Mouse (Mus musculus) brain, embryonic 14.5 days (tissue): ENCODE data around the gene Dab2ip. TPM values are rescaled to one million over a fixed set of nuclear protein-coding genes. Genes with fewer than 3 reads are reported as not detected.
A peak's percentile ranks its signal among the peaks of the same experiment; 100 is the strongest.

Experiments
- DNase-seq: peaks from one replicate; pipeline ENCODE4 v3.0.0-alpha.2; 2011; ENCODE audit warnings: low read depth
- CTCF ChIP-seq: fragments of 200-500 bp; IDR thresholded peaks from 2 replicates; pipeline ENCODE4 v1.5.1; 2012; ENCODE audit warnings: inconsistent platforms, mild to moderate bottlenecking, moderate library complexity, borderline replicate concordance; ENCODE audit not compliant: insufficient read depth, insufficient read length; ENCODE audit errors: extremely low read depth
- POLR2A ChIP-seq: fragments of 200-500 bp; IDR thresholded peaks from 2 replicates; pipeline ENCODE4 v1.6.1; 2012; ENCODE audit warnings: mild to moderate bottlenecking, inconsistent platforms, borderline replicate concordance; ENCODE audit not compliant: poor library complexity, insufficient read depth, insufficient read length, severe bottlenecking; ENCODE audit errors: extremely low read depth
- polyA plus RNA-seq: library from polyadenylated mRNA; depleted of rRNA; stranded (reverse); fragments of >200 nt; gene quantifications from 2 replicates; pipeline ENCODE4 v1.2.3, GENCODE M21; 2012

The Dab2ip gene
- polyA plus RNA-seq, 1 experiment = 126 TPM

GRCm38 (mm10) chr2:35609317-35609716, 51.3 kb downstream of the Dab2ip start:
- DNase-seq = no peak
- TF ChIP-seq CTCF (peak; percentile 41; the same call in 1 of the 2 replicates), POLR2A (no peak)

- TF ChIP-seq CTCF (no peak), POLR2A (no peak)
- peak; percentile 68 for DNase-seq
Measured at GRCm38 (mm10) chr2:35610168-35610951, 52.3 kb downstream of the Dab2ip start.

DNA sequence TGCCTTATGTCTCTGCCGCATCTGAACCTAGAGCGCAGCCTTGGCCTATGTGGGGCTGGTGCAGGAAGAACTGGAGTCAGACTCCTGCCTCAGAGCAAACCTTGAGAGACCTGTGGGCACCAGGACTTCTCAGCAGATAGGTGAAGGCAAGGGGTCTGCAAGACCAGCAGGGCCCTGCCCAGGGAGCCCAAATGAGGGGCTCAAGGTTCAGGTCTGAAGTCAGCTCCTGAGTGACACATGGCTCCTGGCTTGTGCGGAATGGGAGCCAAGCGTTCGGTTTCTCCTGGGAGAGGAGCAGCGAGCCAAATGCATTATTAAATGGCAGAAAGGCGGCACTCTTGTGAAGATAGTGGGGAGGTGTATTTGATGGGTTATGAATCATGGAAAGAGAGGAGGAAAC, 52.9 kb downstream of the Dab2ip start:
- DNase-seq = no peak
- TF ChIP-seq CTCF = no peak
- no peak for TF ChIP-seq POLR2A

DNA sequence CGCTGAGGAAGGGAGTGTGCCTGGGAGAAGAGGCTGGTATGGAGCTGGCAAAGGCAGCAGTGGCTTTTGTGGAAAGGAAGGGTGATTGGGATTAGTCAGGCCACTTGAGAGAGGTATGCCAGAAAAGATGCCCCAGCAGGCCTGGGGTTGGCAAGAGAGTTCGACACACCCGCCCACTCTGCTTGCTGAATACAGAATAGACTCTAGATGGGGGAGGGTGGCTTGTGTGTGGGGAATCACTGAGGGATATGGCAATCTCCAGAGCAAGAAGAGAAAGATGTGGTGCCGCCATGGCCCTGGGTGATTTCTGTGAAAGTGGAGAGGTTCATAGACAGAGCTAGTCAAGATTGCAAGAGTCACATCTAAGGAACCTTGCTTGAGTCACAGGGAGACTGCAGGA, 53.6 kb downstream of the Dab2ip start:
- DNase-seq = no peak
- no peak for TF ChIP-seq POLR2A

DNA sequence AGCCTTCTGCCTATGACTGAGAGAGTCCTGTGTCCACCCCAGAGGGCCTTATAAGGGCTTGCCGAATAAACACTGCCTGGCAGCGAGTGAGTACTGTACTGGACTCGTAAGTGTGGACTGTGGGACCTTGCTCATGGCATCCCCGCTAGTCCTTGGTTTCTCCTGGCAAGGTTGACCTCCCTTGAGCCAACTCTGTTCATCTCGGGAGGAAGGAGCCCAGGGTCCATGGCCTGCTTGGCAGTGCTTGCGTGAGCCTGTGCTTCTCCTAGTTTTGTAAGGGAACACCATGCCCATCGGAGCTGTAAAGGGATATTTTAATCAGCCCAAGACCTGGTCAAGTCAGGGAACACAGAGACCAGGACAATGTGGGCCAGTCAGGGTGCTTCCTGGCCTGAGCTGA, 54.2 kb downstream of the Dab2ip start:
- TF ChIP-seq POLR2A = no peak
- no peak for TF ChIP-seq CTCF

DNA sequence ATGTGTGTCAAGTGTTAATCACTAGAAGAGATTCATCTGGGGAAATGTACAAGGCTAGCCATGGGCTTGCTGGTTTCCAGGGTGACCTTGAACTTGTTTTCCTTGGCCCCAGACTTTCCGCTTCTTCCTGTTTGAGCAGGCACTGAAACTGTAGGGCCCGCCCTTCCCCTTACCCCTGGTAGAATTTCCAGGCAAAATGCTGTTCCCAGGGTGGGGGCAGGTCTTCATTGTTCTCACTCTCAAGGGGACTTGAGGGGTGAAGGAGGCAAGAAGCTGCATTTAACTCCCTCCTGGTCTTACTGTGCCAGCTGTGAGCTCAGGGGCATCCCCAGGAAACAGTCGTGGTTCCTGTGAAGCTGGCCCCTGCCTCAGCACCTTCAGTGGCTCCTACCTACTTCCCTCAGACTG, 55.9 kb downstream of the Dab2ip start:
- TF ChIP-seq CTCF (no peak), POLR2A (no peak)
- no peak for DNase-seq

More for the DNA sequence above, 54.2 kb downstream of the Dab2ip start:
- DNase-seq = no peak

GRCm38 (mm10) chr2:35614411-35614810, 56.3 kb downstream of the Dab2ip start:
- no peak for TF ChIP-seq CTCF
- TF ChIP-seq POLR2A = no peak
- DNase-seq = no peak

- TF ChIP-seq CTCF (no peak), POLR2A (no peak)
- DNase-seq = no peak
Measured at GRCm38 (mm10) chr2:35615366-35615765, 57.3 kb downstream of the Dab2ip start.

DNA sequence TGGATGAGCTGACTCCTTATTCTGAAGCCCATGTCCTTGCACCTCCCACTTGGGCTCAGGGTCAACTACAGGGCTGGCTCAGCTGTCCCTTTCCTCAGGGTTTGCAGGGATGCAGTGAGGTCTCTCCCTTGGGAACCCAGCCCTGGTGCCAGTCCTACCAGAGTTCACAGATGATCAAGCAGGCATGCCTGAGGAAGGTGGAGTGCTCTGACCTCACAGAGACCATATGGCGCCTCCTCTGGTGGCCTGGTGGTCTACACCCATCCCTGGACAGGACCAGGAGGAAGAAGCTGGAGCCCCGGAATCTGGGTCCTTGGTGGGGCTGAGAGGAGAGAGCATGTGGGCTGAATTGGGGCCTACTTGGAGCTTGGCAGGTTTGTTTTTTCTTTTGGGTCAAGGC, 57.9 kb downstream of the Dab2ip start:
- TF ChIP-seq POLR2A (no peak), CTCF (no peak)
- DNase-seq = no peak

- TF ChIP-seq CTCF = no peak
- no peak for TF ChIP-seq POLR2A
- no peak for DNase-seq
Measured at GRCm38 (mm10) chr2:35616891-35617658, 59.0 kb downstream of the Dab2ip start.

GRCm38 (mm10) chr2:35618981-35619380, 60.9 kb downstream of the Dab2ip start:
- TF ChIP-seq CTCF (no peak), POLR2A (no peak)
- no peak for DNase-seq
